Comparison of ENCODE assay signal across 17 mouse cellular contexts in the genomic region with DNA sequence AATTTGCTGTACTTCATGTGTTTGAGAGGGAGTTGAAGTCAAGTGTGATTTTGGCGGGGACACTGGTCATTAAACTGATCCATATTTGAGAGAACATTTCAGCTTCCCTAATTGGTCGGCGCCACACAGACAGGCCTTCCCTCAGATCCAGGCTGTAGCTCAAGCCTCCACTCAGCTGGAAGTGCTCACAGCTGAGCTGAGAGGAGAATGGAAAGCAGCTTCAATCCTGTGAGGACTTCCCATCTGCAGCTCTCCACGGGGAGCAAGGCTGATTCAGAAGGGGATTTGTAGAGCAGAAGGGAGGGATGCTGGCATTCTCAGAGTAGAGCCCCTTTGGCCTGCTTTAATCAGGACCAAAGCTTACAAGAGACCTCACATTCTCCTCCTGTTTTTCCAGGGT.
A peak's percentile ranks its signal among the peaks of the same experiment; 100 is the strongest.
DNase-seq lines count a peak whose midpoint lies in the region; ATAC-seq lines count a peak whose summit lies in the region.
"Had no signal": no experiment of that assay in that cellular context is flagged by ENCODE, and none has a peak within 500 bp of the region (broad histone marks: within the 10 kb centered on the region; RNA-seq: fewer than 3 reads in every experiment).

No protein-coding gene starts in this region.

- 0 out of 2 replicates have a peak overlapping the region, but pooled peaks have one; percentile 2 for H3K9ac ChIP-seq in midbrain, embryonic 12.5 days (replicated peaks)
- no peak overlapping the region for H3K9ac ChIP-seq in kidney, embryonic 14.5 days (ENCODE audit: low read depth, low read length)
- H3K9ac ChIP-seq: embryonic facial prominence, embryonic 15.5 days; liver, embryonic 14.5 days had no signal

- DNase-seq in cerebellum, postnatal 14 days: peak; percentile 6 to 13
- no peak for DNase-seq in cerebellum, adult 9-11 months
- DNase-seq in right cerebral cortex, adult 18-20 months: peak; percentile 2
- DNase-seq in right cerebral cortex, adult 2 months (ENCODE audit: low spot score in 2 of 2): no peak
- no peak for DNase-seq in lung, postnatal 36 days
- no peak for DNase-seq in lung, postnatal 25 days (ENCODE audit: low spot score)
- DNase-seq: adrenal gland, postnatal 36 days; cerebellum, adult 11-12 months; heart, postnatal 4 days; kidney, adult 9 months; lung, postnatal 4 days; thymus, adult 18-20 months had no signal

- H3K27me3 ChIP-seq in midbrain, embryonic 12.5 days: no peaks in the 10 kb centered on the region
- H3K27me3 ChIP-seq in kidney, embryonic 14.5 days (ENCODE audit: control insufficient read depth, insufficient read depth, low read length): no peaks in the 10 kb centered on the region
- H3K27me3 ChIP-seq: embryonic facial prominence, embryonic 15.5 days had no signal

- H3K27ac ChIP-seq in midbrain, embryonic 12.5 days (replicated peaks): no peak overlapping the region
- H3K27ac ChIP-seq in kidney, embryonic 14.5 days (ENCODE audit: low read depth, low read length): no peak overlapping the region
- H3K27ac ChIP-seq: embryonic facial prominence, embryonic 15.5 days; heart, embryonic 10.5 days; liver, embryonic 14.5 days had no signal

- H3K4me2 ChIP-seq in midbrain, embryonic 12.5 days (replicated peaks): no peak overlapping the region
- no peak overlapping the region for H3K4me2 ChIP-seq in kidney, embryonic 14.5 days (replicated peaks; ENCODE audit: low read depth, low read length)
- H3K4me2 ChIP-seq: embryonic facial prominence, embryonic 15.5 days had no signal

- no peaks in the 10 kb centered on the region for H3K9me3 ChIP-seq in midbrain, embryonic 12.5 days
- H3K9me3 ChIP-seq in kidney, embryonic 14.5 days (ENCODE audit: control insufficient read depth, low read length): no peaks in the 10 kb centered on the region
- H3K9me3 ChIP-seq: embryonic facial prominence, embryonic 15.5 days; heart, embryonic 10.5 days had no signal

- no peak overlapping the region for H3K4me3 ChIP-seq in midbrain, embryonic 12.5 days
- H3K4me3 ChIP-seq in kidney, embryonic 14.5 days (ENCODE audit: low read length): no peak overlapping the region
- H3K4me3 ChIP-seq: embryonic facial prominence, embryonic 15.5 days; heart, embryonic 10.5 days had no signal

- 18% methylated on average over 4 of the region's 4 CpGs for WGBS in midbrain, embryonic 12.5 days
- WGBS in kidney, embryonic 14.5 days: 44% methylated on average over 4 of the region's 4 CpGs

- peak; percentile 75 for ATAC-seq in midbrain, embryonic 12.5 days (ENCODE audit: low FRiP score, low read depth)
- ATAC-seq in kidney, embryonic 14.5 days (ENCODE audit: low FRiP score, low TSS enrichment): no peak

- 0 out of 2 replicates have a peak, but pooled peaks cover 3% of the 10 kb centered on the region for H3K4me1 ChIP-seq in midbrain, embryonic 12.5 days
- no peaks in the 10 kb centered on the region for H3K4me1 ChIP-seq in kidney, embryonic 14.5 days (ENCODE audit: control insufficient read depth, insufficient read depth, low read length)
- H3K4me1 ChIP-seq: embryonic facial prominence, embryonic 15.5 days; heart, embryonic 10.5 days had no signal

- no peaks in the 10 kb centered on the region for H3K36me3 ChIP-seq in midbrain, embryonic 12.5 days
- no peaks in the 10 kb centered on the region for H3K36me3 ChIP-seq in kidney, embryonic 14.5 days (ENCODE audit: control insufficient read depth, insufficient read depth, low read length)
- H3K36me3 ChIP-seq: embryonic facial prominence, embryonic 15.5 days; heart, embryonic 10.5 days had no signal

Comparison
In these comparisons a context has a peak if more than half of its experiments do, and no peak if none do; other contexts are left out.
1. DNase-seq: peak in cerebellum, postnatal 14 days (2 of 2) and right cerebral cortex, adult 18-20 months (single experiment); none in cerebellum, adult 9-11 months (single experiment), right cerebral cortex, adult 2 months (0 of 2), lung, postnatal 36 days (single experiment) and lung, postnatal 25 days (single experiment).